Mouse (Mus musculus) ovary, postnatal 36 days (tissue): ENCODE measurements around the gene Lonp2.

Experiments
- DNase-seq: peaks from one replicate; pipeline ENCODE4 v3.0.0; 2022; ENCODE audit warnings: low spot score, mixed read lengths

The Lonp2 gene

DNA sequence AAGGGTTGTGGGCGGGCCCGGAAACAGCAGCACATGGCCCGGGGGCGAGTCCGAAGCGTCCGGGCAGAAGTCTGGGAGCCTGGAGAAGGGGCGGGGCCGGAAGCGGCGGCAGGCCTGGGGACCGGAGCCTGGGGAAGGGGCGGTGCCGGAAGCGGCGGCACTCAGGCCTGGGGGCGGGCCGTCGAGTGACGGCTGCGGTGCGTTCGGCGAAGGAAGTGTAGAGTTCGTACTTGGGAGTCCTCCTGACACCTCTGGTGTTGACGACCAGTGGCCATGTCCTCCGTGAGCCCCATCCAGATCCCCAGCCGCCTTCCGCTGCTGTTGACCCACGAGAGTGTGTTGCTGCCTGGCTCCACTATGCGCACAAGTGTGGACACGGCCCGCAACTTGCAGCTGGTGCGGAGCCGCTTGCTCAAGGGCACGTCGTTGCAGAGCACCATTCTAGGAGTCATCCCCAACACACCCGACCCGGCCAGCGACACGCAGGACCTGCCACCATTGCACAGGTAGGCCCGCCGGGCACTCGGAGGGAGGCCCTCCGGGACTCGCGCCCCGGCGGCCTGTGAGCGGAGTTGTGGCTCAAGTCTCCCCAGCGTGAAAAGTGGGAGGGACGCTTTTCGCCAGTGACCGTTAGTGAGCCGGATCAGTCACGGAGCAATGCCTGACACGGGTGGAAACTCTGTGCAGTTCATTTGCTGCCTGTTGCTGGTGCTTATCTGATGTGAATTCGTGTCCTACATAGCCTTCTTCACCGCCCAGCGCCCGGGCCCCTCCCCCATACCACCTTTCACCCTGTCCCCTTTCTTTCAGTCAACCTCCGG is at the start of gene Lonp2:
Lonp2 (plus strand) TSS at position 133 of the 821 bp plus-strand sequence.
- DNase-seq = peak; percentile 99

DNA sequence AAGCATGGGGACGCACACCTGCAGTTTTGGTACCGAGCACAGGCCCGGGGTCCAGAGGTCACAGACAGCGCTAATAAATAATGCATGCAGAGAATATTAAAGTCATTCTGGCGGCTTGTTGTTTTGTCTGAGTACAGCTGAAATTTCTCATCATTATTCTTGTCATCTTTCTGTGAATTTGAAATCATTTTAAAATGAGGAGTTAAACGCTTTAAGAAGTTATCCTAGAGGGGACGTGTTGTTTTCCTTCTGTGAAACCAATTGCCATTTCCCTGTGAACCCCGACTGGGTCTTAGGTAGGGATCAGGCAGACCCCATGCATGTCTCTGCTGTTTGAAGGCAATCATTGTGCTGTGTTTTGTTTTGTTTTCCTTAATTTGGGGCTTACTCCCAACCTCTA is 46.3 kb upstream of the Lonp2 start:
- DNase-seq = no peak

DNA sequence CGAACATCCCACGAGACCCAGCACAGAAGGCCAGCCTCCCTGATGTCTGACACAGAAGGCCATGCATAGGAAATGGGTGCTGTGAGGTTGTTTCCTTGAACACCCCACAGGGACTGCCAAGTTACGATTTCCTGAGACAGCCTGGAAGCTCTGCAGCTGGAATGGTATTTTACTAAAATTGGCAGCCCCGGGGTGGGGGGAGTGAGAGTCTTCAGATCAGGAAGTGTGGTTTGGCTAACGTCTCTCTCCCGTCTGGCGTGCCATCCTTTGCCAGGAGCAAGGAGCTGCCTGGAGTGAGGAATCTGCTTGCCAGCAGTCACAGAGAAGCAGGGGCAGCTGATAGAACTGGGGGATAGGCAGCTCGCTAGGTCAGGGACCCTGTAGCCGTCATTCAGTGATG is 45.8 kb upstream of the Lonp2 start:
- peak; percentile 13 for DNase-seq

DNA sequence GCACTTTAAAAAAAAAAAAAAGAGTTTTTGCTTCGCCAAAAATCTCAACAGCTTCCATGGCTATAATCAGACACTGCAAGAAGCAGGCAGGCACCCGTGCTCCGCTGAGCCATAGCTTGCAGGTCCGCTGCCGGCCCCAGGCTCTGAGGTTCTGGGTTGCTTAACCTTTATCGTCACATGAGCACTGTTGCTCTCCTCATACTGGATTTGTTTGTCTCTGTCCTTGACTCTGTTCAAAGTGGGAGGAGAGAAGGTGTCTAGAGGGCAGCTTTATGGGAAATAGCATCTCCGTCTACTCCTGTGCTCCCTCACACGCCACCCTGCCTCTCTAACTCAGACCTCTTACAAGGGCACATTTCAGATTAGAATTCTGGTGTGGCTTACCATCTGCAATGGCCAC is 45.1 kb upstream of the Lonp2 start:
- DNase-seq = no peak

DNA sequence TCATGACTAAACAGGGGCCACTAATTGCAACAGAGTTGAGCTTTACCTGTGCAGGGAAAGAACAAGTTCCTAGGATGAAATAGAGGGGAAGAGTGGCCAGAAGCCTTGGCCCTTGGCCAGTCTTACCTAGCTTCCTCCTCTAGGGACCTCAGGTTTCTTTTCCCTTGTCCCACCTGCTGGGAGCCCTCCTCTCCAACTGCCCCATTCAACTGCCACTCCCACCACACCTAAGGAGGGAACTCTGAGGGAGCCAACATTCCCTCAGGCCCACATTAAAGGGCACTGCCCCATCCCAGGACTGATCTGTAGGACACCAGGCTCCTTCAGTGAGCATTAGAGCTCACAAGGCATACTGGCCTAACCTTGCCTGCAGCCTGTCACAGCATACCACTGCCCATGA is 43.4 kb upstream of the Lonp2 start, which contains the start of gene Abcc12:
Abcc12 (minus strand) TSS at position 229 of the 400 bp plus-strand sequence.
- DNase-seq = no peak

DNA sequence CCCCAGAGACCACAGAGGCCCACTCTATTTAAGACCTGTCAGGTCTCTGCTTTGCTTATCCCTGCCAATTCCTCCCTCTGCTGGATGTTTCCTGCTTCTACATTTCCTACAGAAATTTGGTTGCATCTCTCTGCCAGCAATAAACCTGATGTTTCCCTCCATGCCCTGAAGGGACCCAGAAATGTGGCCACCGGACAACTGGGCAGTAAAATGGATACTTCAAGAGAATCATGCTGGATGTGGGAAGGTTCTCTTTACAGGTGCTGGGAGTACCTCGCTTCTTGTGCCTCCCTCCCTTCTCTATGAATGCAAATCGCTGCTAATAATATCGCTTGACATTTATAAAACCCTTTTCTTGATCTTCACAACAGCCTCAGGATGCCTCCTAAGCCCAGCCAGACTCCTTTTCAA is 41.9 kb upstream of the Lonp2 start:
- no peak for DNase-seq

DNA sequence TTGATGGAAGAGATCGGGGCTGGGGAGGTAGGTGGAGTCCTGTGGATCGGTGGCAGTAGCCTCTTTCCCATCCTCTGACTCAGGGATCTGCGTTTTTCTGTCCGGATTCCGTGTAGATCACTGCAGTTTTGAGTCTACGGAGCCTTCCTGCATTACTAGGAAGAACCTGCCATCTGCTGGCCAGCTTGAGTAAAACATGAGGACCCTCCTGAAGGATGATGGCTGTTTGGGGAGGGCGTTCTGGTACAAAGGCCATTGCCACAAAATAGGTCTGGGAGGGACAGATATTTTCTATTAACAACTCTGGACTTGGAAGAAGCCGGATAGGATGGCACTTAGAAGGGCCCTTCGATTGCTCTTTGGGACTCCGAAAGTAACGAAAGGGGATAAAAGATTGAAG is 38.7 kb upstream of the Lonp2 start:
- DNase-seq = peak; percentile 74

DNA sequence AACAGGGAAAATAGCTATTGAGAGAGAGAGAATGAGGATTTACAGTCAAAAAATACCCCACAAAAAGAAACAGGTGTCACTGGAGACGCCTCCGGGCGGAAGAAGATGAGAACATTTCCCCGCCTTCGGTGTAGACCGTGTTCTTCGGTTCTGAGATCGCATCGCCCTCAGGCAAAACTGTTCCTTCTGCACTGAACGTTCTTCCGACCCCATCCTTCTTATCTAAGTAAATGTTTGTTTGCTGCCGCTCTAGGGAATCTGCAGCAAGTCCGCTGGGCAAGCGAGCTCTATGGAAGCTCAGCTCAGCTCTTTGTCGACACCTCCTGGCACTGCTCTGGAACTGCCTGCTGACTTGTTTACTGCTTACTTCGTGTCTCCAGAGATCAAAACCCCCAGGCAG is 38.3 kb upstream of the Lonp2 start:
- peak; percentile 65 for DNase-seq

DNA sequence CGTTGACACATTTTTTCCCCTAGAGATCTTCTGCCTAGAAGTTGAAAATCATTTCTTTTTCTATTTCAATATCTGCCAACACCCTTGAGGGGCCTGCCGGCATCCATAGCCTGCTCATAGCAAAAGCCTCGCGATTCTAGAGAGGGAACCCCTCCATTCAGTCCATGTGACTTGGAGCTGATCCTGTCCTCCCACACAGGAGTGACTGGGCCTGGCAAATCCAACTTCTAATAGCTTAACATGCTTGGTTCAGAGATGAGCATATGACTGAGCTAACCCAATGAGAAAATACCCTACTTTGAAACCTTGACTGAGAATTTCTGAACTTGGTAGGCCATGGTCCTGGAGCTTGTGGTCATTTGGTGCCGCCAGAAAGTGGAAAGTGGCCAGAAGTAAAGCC is 37.8 kb upstream of the Lonp2 start:
- no peak for DNase-seq

DNA sequence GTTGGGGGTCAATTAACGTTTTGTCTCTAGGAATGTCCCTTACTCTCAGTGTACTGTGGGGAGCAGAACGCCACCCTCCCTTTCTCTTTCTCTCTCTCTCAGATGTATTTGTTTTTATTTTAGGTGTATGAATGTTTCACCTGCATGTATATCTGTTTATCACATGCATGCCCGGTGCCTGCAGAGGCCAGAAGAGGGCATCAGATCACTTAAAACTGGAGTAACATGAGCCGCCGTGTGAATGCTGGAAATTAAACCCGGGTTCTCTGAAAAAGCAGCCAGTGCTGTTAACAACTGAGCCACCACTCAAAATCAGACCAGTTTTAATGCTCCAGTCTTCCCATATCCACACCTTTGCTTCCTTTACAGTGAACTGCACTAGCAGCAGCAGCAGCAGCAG is 37.2 kb upstream of the Lonp2 start:
- no peak for DNase-seq

DNA sequence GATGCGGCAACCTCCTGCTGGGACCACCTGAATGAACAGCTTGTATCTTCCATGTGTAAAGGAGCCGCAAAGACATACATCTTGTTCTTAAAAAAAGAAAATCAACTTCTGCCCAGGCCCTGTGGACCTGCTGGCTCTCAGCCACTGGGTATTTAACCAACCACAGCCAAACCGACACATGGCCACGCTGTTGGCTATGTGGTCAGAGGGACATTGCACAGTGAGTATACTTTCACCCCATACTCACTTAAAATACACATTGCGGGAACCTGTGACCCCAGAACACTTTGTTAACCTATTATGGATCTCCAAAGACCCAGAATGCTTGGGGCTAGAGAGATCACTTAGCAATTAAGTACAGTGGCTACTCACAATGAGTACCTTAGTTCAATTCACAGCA is 35.5 kb upstream of the Lonp2 start:
- DNase-seq = no peak

DNA sequence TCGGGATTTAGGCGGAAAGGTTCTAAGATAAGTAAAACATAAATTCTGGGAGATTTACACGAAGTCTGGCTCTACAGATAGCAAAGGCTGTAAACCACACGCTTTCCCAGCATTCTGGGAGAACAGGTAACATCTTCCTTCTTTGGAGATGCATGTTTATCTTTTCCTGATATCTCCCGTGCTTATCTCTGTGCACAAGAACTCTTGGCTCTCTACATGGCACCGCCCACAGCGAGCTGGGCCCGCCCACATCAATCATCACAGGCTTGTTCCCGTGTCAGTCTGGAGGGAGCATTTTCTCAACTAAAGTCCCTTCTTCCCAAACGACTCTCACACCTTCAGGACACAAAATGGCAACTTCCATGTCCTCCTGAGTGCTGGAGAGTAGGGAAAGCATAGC is 30.7 kb upstream of the Lonp2 start:
- DNase-seq = no peak

DNA sequence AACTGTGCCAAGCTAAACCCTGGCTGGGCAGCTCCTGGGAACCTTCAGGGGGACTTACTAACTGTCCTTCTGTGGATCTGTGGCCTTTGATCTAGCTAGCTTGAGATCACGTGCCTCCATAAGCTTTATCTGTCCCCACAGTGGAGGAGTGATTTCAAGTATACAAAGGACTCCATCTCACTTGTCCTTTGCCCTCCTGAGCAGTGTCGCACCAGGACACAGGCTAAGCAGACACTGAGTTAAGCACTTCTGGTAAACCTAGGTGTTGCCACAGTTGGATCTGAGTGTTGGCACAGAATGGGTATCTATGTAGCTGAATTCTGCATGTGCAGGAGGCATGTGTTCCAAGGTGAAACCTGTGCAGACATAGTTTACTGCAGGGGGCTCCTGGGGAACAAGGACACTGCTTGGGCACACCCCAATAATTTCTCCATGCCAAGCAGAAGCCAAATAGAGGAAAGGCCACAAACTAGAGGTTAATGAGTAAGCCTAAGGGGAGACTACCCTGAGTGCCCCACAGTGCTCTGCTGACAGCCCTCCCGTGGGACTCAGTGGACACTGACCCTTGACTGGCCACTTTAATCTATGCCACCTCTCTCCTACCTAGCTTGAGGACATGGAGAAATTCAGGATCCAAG is 29.6 kb upstream of the Lonp2 start:
- no peak for DNase-seq

DNA sequence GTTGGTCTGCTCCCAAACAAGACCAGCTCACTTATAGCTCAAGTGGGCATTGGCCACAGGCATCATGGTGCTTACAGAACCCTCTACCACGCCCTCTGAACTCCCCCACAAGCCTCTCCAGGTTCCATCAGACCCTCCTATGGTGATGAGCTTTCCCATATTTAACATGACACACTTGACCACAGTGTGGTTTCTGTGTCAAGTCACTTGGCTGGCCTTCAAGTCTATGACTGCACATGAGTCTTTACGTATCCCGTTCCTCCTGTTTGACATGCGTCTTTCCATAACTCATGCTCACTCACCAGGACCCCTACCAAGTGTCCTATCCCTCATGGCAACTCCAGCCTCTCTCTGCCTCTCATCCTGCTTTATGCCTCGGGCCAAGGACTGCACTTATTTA is 28.2 kb upstream of the Lonp2 start:
- no peak for DNase-seq

DNA sequence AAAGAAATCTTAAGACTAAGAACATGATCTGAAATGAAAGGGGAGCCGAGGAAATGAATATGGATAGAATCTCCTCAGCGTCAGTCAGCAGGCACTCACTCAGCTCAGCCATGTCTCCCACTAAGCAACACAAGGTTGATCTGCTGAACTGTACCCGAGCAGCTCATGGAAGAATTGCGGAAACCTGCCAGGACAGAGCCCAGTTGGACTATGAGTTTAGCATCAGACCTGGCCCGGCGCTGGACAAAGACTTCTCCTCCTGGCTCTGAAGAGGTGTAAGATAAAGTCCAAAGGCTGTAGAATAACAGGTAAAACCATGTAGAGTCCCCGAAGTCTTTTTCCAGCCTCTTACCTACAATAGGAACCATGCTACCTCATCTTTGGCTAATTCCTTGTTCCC is 26.2 kb upstream of the Lonp2 start:
- DNase-seq = no peak

DNA sequence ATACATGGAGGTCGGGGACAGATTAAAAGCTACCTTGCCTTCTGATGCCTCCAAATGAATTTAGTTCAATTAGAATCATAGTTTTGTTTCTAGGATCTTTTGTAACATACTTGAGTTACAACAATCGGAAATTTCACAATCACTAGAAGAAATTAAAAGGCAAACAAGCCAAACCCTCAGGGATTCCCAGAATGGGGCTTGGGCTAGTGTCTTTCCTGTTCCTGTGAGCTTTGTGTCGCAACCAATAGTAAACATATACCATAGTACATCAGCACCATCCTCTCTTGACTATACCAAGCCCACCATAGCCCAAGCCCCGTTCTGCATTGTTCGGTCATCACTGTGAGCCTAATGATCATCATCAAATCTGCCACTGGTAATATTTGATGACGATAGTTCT is 24.5 kb upstream of the Lonp2 start:
- no peak for DNase-seq

DNA sequence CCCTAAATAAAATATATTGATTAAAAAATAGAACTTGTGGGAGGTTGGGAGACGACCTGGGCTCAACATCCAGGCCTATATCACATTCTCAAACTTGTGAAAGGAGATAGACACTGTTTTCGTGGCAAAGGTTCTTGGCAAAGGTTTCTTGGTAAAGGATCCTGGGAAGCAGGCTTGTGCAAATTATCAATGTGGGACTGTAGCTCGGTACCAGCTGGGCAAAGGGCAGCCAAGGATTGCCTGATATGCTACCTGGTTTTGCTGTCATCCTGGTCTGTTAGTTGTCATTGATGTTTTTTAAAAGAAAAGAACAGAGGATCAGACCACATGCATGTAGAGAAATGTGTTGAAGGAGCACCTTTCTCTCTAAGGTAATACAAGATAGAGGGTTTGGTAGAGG is 23.5 kb upstream of the Lonp2 start:
- no peak for DNase-seq

DNA sequence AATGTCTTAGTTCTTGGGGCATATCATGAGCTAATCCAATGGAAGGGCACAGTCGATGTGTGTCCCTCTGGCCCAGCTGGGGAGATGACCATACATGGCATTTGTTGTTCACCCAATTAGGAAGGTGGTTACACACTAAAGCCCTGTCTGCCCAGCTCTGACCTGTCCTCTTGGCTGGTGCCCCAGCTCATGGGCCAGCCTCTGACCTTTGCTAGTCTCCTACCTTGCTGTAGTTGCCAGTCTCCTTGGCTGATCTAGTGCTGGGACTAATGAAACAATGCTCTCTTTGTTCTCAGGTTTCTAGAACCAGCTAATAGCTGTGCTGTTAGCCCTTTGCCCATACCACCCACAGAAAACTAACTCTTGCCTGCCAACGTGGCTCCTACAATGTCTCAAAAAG is 20.7 kb upstream of the Lonp2 start:
- no peak for DNase-seq

DNA sequence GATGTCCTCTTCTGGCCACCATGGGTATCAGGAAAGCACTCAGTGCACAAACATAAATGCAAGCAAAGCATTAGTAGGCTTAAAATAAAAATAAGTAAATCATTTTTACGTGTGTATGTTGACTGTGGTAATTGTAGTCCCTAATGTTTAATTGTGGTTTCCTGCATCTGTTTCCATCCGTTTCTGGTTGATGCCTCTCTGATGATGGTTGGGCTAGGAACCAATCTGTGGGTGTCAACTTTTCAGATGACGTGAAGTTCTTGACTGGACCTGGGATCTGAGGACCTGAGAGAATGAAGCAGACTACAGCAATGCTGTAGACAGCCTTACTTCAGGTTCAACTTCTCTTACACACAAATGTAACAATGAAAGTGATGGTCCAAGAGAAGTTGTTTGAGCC is 19.2 kb upstream of the Lonp2 start:
- no peak for DNase-seq

DNA sequence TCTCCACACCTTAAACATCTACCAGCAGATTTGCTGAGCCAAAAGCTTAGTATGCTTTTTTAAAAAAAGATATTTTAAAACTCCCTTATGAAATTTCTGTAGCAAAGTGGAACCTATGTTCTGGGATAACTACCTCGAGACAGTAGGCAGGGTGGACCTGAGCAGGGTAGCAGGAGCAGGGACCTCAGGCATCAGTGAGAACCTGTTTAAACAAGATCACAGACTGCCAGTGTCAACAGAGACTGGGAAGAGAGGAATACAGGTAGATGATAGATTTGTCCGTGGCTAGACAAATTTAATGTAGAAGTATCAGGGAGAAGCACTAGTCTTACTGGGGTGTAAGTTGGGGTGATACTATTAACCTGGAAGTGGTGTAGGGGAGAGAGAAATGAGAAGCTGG is 10.0 kb upstream of the Lonp2 start:
- no peak for DNase-seq

DNA sequence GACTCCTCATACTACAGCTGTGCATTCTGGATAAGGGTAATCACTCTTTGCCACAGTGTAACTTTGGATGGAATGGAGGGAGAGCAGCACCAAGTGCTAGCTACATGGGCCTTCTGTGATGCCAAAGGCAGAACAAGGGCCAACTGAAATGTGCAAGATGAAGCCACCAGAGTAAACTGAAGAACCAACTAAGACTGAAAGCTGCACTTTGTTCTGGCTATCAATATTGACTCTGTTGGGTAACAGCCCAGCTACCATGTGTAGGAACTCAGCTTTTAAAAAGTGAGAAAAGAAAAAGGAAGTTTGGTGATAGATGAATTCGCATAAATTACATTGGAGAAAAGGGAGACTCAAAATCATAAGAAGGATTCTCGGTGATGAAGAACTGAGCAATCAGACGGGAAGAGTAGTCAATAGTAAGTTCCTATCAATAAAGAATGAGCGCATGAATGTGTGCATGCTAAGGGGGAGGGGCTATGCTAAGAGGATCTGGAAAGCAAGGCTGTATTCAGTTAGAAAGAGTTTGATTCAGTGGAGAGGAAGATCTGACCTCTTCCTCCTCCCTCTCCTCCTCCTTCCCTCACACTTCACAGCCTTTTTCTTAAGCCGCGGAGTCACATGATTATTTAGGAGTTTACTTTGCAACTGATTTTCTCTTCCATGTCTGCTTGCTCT is 8.6 kb upstream of the Lonp2 start:
- DNase-seq = no peak

DNA sequence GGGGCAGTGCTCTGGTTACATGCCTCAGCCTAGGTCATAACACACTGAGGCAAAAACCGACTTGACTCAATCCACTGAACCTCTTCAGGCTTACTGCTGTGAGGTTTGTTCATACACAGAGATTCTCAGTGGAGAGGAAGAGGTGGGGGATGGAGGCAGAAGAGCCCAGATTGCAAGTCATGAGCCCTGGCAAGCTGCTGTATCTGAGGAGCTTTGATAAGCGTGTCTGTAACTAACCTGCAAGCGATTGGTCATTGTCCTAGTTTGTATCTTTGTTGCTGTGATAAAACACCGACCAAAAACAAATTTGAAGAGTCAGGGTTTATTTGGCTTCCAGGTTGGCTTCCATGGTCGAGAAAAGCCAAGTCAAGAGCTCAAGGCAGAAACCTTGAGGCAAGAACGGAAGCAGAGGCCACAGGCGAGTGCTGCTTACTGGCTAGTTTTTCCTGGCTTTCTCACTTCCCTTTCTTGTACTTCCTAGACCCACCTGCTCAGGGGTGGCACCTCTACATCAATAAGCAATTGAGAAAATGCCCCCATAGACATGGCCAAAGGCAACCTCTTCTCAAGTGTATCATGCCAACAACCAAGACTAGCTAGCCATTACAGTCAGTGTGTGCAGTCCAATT is 6.0 kb upstream of the Lonp2 start:
- DNase-seq = no peak

DNA sequence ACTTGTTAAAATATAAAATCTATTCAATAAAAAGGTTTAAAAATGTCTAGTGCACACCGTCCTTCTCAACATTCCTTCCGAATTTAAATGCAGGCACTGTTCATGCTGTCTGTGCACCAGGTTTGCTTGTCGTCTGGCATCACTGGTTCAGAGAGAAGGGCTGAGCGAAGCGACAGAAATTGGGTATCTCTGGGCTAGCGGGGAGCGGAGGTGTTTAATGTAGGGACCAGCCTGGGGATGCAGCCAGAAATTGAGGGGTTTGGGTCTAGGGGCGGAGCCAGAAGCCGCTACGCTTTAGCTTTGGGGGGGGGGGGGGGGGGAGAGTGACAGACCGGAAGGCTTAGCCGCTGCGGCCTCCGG is 312 bp upstream of the Lonp2 start:
- no peak for DNase-seq
